Mouse (Mus musculus) adrenal gland, postnatal 10 days (tissue): ENCODE data around the gene Pgc. TPM values are rescaled to one million over a fixed set of nuclear protein-coding genes. Genes with fewer than 3 reads are reported as not detected.
A peak's percentile ranks its signal among the peaks of the same experiment; 100 is the strongest.

Source experiments
- DNase-seq: peaks from one replicate; pipeline ENCODE4 v3.0.0; 2021; ENCODE audit warnings: mixed read lengths
- total RNA-seq, 2 experiments: library from RNA; stranded (reverse); gene quantifications; 2 replicates each; pipeline ENCODE4 v1.2.3; 2021

Pgc gene
- total RNA-seq, 2 experiments from 2014 or later, result not detected

DNA sequence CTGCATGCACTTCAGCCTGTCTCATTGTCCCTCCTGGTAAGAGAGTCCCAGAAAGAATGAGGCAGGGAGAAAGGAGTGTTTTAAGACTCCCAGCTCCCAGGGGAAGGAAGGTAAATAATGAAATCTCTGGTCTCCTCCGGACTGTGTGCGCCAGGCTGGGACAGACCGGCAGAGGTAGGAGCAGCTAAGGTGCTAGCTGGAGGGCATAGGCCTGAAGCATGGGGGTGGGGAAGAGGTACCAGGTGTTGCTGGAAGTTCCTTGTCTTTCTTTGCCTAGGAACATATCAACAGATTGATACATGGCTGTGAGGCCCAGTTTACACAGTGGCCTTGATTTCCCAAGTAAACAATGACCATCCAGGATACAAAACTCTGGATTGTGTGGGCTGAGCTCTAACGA lies 17.7 kb upstream of the Pgc start:
- DNase-seq, result no peak

DNA sequence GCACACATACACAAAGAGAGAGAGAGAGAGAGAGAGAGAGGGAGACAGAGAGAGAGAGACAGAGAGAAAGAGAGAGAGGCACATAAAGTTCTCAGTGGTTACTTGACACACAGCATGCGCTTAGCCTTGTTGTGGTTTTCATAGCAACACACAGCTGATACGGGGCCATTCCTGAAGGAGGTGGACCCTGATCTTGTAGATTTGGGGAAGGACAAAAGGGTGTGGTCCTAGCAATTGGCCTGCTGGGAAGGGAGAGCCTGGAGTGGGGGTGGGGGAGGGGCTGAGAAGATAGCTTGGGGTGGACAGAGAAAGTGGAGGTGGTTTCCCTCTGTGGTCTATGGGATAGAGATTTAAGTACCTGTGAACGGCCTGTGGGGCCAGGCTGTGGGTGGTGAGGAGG lies 16.6 kb upstream of the Pgc start:
- DNase-seq, result no peak

DNA sequence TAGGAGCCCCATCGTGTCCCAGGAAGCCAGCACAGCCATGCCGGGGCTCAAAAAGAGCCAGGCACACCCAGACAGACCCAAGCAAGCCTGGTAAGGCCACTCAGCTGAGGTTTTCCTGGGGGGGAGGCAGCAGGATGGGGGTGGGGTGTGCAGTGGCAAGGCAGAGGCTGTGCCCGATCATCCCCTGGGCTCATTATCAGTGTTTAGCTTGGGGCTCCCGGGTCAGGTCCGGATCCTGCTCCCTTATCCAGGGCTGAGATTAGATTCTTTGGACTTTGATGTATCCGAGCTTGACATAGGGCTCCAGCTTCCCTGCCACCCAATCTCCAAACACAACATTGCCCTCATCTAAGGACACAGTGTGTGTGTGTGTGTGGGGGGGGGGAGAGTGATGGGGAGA lies 14.8 kb upstream of the Pgc start:
- DNase-seq, result no peak

DNA sequence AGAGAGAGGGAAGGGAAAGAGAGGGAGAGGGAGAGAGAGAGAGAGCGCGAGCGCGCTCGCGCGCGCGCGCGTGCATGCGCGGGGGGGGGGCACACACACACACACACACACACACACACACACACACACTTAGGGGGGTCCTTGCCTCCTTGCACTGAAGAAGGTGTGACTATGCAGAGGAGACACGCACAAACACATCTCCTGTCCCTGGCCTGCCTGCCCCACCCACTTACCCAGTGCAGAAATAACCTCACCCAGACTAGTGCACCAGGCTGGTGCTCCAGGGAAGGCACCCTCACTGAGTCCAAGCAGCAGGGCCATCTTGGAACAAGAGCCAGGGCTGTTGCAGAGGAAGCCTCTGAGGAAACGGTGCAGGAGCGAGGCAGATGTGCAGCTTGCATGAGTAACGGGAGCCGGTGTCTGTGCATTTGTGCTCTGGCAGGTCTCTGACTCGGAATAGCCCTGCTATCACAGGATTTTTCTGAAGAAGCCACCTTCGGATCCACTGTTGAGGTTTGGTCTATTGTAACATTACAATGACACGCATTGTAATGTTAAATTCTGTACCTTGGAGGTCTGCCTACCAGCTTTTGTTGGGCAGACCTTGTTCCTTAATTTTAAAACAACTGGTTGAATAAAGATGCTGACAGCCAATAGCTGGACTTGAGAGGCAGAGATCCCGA lies 13.6 kb upstream of the Pgc start:
- no peak for DNase-seq

DNA sequence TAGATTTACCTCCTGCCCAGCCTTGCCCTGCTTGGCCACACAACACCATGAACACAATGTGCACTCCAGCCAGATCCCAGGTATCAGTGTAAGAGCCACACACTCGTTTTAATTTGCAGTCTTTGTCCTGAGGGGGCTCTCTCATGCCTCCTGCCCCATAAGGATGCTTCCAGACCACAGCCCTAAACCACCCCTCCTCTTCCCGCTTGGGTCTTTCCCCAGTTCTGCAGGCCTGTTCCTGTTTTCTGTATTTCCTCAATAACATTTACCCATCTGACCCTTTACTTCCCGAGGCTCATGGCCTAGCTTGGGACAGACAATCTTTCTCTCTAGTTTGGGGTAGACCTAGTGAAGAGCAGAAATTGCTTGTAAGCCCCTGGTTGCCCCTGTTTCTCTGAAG lies 11.6 kb upstream of the Pgc start:
- DNase-seq, result no peak

DNA sequence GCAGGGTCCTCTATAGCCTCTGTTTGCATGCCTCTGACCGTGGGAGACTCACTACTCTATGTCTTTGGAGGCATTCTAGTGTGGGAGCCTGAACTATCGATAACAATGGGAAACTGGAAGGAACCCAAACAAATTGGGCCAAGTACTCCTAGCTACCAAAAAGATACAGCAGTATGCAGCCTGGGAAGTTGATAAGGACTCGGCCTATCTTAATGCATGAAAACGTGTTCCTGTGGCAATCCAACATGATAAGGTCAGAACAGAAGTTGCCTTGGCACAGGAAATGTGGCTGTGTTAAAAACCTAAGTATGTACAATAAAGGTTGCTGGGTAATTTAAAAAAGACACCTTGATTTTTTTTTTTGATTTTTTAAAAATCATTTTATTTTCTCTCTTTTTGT lies 5.5 kb upstream of the Pgc start:
- no peak for DNase-seq

DNA sequence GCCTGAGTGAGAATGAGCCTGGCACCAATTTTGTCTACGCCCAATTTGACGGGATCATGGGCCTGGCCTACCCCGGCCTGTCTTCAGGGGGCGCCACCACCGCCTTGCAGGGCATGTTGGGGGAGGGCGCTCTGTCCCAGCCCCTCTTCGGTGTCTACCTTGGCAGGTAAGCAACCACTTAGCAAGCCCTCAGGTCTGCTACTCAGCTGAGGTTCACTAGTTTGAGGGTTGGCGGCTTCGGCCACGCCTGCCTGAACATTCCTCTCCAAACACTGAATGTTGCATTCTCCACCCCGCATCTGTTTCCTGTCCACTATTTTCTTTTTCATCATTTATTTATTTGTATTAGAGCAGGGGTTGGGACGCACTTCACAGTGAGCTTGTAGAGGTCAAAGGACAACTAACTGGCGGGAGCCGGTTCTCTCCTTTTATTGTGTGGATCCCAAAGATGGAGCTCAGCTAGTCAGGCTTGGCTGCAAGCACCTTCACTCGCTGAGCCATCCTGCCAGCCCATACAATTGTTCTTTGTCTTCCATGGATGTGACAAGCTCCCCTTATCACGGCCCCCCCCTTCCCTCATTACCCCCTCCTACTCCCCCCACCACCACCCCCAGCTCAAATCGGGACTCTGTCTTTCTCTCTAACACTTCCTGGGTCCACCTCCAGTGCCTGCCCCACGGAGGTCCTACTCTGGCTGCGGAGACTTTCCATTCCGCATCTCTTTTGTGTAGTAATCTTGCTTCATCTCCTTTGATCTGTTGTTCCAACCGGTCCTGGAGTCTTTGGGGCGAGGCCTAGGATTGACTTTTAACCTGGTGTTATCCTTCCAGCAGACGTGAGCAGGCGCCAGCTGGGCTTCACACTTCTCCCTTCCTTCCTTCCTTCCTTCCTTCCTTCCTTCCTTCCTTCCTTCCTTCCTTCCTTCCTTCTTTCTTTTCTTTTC lies 4.3 kb downstream of the Pgc start:
- no peak for DNase-seq

DNA sequence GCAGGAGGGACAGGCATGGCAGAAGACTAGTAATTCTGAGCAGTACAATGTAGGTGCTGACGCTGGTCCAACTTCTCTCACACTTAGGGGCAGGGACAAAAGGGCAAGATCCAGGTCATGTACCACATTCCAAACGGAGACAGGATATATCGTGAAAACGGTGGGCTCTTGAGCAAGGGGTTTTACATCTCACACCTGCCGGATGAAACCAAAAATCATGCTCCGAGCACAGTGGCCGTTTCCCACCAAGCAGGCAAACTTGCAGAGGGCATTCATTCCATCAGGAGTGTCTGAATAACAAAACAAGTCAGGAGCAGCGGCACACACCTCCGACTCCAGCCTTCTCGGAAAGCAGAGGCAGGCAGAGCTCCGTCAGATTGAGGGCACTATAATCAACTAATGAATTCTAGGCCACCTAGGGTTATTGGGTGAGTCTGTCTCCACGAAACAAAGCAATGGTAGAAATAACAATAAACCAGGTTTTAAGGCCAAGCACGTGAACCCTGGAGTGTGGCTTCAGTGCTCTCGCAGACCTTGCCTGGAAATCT lies 9.0 kb downstream of the Pgc start:
- DNase-seq, result no peak

DNA sequence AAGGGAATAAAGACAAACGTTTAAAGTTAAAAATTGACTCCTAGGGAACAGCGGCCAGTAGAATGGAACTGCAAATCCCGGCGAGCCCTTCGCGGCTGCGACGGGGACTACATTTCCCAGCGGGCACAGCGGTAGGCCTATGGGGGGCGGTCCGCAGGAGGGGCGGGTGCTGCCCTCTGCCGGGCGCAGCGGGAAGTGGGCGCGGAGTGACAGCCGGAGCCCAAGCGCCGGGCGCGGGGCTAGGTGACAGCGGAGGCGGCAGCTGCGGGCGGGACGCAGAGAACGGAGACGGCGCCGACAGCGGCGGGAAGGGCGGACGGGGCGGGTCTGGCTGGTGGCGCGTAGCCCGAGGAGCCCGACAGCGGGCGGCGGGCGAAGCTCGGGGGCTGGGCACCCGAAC lies 10.2 kb downstream of the Pgc start, which contains the start of gene Tfeb:
Gene Tfeb (plus strand): TSS at position 175 of the 400 bp plus-strand sequence.
- peak; percentile 99 for DNase-seq

DNA sequence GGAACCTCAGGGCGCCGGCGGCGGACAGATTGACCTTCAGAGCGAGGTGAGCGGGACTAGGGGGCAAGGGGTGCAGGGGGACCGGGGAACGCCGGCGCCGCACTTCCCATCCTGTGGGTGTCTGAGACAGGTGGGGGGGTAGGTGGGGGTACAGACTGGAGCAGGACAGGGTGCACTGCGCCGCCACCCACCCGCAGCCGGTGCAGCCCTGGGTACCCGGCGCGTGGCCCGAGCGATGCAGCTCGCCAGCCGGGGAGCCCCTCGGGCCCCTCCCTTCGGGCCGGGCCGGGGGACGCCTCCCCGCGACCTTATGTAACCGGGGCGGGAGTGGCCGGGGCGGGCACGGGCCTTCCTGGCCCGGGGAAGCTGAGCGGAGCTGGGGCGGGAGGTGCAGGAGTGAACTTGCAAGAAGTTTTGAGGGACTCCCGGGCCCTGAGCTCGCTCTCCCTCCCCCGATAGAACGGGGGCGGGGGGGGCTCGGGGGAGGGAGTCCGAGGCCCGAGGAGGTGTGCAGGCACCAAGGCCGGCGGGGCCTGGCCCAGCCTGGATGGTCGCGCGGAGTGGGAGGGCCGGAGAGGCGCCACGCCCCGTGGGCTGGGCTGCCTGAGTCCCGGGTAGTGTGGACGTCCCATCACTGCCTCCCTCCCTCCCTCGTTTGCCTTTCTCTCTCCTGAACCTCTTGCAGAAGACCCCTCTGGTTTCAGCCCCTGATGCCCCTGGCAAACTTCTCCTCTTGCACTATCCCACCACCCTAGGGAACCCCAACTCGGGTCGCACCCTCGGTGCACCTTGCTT lies 10.8 kb downstream of the Pgc start:
- peak; percentile 93 for DNase-seq

DNA sequence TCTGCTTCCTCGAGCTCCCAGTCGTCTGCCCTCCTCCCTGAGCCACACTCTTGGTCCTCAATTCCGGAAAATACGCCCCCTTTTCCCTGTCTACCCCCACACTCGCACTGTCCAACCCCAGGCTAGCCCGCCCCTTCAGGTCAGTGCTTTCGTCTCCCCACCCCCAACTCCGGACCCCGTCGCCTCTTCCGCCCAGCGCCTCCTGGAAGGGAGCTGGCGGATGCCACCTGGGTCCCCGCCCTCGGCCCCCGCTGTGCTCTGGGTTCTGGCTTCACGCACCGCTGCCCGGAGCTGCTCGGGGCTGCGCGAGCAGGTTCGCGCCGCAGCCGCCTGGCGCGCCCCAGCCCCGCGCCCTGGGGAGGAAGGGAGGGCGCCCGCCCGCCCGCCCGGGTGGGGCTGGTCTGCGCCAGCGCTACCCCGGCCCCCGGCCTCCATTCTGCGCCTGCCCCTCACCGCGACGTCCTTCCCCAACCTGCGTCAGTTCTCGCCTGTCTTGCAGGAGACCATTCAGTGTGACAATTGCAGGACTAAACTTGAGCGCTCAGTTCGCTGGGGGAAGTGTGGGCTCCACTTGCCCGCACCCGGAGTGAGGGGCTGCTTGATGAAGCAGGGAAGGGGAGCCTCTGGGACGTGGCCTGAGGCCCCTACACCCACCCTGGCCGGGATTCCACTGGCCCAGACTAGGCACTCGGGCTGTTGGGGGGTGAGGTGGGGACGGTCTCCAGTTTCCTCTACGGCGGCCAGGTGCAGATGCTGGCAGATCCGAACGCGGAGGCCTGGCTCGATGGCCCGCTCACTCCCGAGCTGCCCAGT lies 11.6 kb downstream of the Pgc start:
- DNase-seq, result peak; percentile 61

DNA sequence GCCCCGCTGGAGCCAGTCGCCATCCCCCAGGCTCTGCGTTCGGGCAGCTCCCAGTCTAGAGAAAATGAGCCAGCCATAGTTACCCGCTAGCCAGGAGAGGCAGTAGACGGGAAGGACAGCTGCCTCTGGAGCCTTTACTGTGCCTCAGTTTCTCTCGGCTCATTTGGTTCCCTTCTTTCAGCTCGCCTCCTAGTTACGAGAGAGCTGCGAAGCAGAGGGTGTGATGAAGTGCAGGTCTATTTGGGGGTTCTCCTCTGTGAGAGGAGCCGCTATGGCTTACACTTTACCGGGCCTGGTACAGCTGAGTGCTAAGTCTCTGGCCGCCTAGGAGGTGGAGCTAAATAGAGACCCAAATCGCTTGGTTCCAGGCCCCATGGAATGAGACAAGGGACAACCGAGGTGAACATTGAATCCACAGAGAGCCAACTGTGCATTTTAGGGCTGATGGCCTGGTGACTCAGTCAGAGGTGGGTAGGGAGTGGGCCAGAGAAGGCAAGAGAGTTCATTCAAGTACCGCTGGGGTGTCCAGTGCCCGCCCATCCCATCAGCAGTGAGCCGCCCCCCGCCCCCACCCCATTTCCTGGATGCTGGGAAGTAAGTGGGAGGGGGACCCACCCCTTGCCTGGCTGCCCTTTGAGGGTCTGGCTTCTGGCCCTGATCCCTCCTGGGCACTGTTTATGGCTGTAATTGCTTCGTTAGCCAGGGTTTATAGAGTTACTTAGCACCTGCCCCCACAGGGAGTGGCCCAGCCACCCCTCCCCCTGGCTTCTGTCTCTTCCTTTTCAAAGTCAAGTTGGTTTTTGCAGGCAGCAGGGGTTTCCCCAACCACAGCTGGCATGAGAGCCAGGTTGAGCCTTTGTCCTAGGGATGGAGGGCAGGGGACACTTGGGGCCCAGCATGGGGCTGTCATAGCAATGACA lies 12.5 kb downstream of the Pgc start:
- DNase-seq, result no peak

DNA sequence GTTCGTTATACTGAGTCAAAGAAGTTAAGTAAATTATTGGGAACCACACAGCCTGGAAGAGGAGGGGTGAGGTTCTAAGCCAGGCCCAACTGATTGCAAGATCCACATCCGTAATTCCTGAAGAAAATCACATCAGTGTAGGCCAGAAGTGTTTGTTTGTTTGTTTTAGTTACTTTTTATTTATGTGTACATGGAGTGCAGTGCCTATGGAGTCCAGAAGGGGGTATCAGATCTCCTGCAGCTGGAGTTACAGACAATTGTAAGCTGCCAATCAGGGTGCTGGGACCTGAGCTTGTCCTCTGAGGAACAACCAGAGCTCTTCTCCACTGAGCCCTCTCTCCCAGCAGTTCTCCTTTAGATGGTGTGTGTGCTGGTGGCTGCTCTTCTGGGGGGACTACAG lies 13.5 kb downstream of the Pgc start:
- DNase-seq, result no peak

DNA sequence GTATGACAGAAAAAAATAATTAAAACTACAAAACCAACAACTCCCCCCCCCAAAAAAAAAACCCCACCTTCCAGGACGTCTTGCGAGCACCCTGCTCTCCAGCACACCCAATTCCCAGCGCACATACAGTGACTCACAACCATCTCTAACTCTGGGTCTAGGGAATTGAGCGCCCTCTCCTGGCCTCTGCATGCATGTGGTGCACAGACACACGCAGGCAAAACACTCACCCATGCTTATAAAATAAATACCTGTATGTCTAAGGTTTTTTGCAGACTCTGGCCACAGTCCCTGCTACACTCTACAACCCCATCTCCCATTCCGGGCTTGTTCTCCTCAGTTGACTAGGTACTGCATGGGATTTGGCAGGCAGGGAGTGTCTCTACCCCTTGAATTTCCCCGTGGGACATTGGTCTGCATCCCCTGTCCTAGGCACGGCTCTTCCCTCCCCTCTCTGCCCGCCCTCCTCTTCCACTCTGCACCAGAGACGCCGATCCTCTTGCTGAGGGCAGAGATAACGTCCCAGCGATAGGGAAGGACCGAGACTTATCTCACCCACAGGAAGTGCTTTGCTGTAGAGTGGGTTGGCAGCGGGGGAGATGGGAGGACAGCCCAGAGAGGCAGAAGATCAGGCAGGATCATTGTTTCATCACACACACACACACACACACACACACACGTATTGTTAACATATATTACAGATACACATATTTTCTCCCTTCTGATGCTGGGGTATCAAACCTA lies 16.5 kb downstream of the Pgc start:
- DNase-seq, result no peak

DNA sequence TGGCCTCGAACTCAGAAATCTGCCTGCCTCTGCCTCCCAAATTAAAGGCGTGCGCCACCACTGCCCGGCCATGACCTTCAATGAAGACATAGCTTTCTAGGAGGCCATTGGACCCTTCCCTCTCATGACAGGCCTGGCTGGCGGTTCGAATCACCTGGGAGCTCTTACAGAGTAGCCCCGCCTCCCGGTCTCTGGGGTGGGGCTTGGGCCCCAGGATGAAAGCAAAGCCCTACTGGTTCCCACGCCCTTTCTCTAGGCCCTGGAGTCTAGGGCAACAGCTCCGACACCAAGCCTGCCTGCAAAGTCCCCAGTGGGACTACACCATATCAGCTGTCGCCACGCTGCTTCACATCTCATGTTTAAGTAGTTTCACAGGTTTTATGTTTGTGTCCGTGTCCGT lies 17.4 kb downstream of the Pgc start:
- DNase-seq, result no peak

DNA sequence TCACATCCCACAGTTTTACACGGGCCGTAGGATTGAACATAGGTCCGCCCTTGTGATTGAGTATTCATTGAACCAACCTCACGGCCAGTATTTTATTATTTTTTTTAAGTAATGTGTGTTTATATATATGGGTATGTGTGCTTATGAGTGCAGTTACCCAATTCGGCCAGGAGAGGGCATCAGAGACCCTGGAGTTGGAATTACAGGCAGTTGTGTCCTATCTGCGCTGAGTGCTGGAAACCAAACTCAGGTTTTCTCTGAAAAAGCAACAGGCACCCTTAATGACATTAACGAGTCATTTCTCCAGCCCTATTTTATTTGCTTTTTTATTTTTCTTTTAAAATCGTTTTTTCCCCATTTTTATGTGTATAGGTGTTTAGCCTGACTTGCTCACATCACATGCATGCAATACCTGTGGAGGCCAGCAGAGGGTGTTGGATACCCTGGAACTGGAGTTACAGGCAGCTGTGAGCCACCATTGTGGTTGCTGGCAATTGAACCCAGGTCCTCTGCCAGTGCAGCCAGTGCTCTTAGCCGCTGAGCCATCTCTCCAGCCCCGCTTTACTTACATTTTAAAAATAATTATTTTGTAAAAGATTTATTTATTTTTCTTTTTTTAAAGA lies 18.2 kb downstream of the Pgc start:
- DNase-seq, result no peak

DNA sequence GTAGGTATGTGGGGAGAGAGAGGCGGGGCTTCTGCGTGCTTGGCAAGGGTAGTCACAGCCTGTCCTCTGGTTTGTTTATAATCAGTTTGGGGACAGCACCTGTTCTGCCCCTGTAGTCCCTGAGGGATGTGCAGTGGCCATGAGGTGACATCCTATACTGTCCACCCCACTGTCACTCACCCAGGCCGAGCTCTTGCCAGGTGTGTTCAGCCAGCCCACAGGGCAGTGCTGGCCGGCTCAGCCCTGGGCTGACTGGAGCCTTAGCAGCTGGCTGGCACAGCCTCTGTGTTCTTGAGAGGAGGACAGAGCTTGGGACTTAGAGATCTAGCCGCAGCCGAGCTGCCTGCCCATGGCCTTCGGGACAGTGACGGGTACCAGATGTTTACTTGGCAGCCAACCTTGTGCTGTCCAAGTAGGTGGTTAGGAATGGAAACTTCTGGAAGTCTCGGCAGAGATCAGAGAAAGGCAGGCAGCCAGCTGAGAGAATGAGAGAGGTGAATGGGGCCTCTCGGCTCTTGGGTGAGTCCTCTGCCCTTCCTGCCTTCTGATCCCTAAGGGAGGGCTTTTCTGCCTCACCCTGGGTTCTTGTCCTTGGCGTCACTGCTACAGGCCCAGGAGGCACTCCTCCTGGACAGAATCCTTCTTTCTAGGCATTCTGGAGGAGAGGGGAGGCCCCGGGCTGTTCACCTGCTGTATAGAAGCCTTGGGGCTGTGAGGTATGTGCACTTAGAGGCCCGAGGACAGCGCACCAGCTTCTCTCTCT lies 22.3 kb downstream of the Pgc start:
- DNase-seq, result peak; percentile 56

DNA sequence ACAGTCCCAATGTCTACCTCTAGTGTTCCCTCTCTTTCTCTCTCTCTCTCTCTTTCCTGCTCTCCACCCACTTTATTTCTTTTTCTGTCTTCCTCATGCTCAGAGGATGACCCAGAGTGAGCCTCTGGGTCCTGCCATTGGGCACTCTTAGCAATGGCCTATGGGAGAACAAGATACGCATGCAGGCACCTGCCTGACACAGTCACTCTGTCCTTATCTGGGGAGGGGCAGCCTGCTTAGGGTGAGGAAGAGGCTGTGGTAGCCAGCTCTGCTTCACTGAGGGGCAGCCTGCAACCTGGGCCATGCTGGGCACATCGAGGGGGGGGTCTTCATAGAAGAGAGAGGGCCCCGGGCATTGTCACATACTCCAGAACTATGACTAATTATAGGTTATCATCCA lies 23.0 kb downstream of the Pgc start:
- no peak for DNase-seq
